Mouse (Mus musculus) erythroblast, embryonic 14.5 days (primary cell): ENCODE results near the gene Smurf1.

Source experiments
- GATA1 ChIP-seq: IDR thresholded peaks from 2 replicates; pipeline ENCODE4 v1.6.1; 2012; ENCODE audit warnings: low read length, inconsistent platforms, mixed read lengths
- TAL1 ChIP-seq: IDR thresholded peaks from 3 replicates; pipeline ENCODE4 v1.6.1; 2012; ENCODE audit warnings: low read length, inconsistent platforms, mixed read lengths

GRCm38 (mm10) chr5:144881670-144882399 is 83.8 kb downstream of the Smurf1 start:
- TF ChIP-seq GATA1 (no peak), TAL1 (no peak)
